Mouse (Mus musculus): Measurements from ENCODE around the gene Pemt. TPM values are rescaled to one million over a fixed set of nuclear protein-coding genes. Genes with fewer than 3 reads are reported as not detected.

Pemt gene
- polyA plus RNA-seq, 1 experiment: 5.3 TPM

DNA sequence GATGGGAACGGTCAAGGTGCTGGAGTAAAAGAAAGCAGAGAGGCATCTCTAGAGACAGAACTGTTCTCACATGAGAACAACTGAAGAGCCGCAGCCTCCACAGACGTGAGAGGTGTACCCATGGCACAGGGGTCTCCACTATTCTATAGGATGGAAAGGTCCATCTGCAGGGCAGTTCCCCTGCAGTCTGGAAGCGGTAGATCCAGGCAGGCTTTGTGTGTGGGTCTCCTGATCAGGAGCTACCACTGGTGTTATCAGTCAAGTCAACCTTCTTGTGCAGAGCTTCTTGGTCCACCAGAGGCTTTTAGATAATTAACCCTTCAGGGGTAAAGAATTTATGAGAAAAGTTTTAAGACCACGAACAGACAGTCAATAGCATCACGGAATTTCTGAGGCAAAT, 10.2 kb upstream of the Pemt start:
- no peak for DNase-seq (ENCODE audit: low spot score)

GRCm38 (mm10) chr11:60048841-60049240, 2.6 kb upstream of the Pemt start:
- DNase-seq (ENCODE audit: low spot score): no peak

DNA sequence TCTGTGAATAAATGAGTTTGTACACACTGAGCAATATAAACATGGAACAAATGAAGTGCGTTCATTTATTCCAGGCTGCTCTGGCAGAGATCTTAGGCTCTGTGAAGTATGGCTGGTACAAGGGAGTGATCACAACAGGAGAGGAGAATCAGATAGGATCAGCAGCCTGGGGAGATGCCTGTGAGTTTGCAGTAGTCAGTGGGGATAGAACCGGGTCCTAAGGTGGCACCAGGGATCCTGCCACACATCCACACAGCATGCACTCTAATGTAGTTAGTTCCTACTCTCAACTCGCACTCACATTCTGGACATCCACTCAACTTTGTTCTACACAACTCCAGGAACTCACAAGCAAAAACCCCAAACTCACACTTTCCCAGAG, 622 bp downstream of the Pemt start:
- DNase-seq (ENCODE audit: low spot score): no peak

DNA sequence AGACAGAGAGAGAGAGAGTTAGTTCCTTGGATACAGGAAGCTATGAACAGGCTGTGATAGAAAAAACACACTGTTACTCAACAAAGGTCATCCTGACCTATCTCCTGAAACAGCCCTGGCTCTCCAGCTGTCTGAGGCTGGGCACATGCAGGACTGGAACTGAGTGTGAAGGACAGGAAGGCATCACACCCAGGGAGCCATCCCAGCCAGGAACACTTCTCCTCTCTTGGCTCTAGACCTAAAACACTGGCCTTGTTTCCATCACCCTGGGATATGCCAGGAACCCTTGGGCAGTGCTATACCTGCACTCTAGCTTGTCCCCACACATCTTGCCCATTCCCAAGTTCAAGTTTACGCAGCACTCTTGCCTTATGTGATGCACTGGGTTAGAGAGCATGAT, 1.5 kb downstream of the Pemt start:
- no peak for DNase-seq (ENCODE audit: low spot score)

GRCm38 (mm10) chr11:60042277-60042676, 4.0 kb downstream of the Pemt start:
- DNase-seq (ENCODE audit: low spot score): no peak

- DNase-seq (ENCODE audit: low spot score): no peak
Measured at GRCm38 (mm10) chr11:60036537-60037220, 9.6 kb downstream of the Pemt start.

- no peak for DNase-seq (ENCODE audit: low spot score)
Measured at GRCm38 (mm10) chr11:60034911-60035400, 11.3 kb downstream of the Pemt start.

DNA sequence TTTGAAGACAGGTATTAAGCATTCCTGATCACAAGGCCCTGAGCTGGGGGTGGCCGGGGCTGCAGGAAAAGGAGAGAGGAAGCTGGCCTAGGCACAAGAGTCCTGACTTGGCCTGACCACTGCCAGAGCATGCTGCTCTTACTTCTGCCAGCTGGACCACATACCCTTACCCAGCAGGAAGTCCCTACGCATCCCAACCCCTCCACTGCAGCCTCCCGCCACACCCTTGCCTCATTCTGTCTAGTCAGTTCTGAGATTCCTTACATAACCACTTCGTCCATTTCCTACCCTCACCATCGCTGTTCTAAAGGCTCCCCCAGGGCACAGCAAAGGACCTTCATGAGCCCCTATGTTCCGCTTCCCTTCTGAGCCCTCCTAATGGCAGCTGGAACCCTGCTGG, 12.0 kb downstream of the Pemt start:
- DNase-seq (ENCODE audit: low spot score): no peak

- no peak for DNase-seq (ENCODE audit: low spot score)
Measured at GRCm38 (mm10) chr11:60032586-60033430, 13.5 kb downstream of the Pemt start.

DNA sequence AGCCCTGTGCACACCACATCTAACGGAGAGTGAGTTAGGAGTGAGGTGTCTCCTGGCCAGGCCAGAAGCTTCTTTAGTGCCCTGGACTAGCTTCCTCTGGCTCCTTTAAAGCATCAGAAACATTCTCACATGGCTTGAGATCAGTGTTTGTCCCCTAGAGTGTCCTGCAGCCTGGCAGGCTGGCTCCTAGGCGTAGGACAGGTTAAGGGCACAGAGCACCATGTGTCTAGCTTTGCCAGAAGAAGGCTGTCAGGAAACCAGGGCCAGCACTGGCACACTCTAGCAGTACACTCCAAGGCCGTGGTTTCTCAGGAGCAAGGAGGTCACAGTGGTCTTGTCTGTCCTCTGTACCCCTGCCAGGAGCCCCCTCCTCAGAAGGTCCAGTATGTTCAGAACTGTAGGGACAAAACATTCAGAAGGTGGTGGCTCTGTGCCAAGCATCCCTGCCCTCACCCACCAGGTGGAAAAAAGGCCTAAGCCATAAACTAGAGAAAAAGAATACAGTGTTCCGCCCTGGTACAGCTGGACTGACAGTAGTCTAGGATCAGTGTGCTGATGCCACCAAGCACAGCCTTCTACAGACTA, 15.4 kb downstream of the Pemt start:
- DNase-seq (ENCODE audit: low spot score): no peak

DNA sequence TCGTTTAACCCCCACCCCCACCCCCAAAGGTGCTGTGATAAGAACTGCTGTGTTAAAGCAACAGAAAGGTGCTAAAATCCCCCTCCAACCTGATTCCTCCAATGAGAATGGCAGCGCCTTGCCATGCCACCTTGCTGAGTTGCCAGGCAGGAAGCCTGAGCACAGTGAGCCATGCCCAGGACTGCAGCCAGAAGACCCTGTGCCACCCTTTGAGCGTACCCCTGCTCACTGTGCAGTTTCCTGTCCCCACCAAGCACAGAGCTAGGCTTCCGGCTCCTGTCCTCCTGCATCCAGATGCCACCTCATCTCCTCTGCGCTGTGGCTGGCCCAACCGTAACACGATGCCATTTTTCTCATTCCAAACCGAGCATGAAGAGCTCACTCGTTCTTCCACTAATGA, 16.3 kb downstream of the Pemt start:
- no peak for DNase-seq (ENCODE audit: low spot score)

GRCm38 (mm10) chr11:60027913-60028875, 18.1 kb downstream of the Pemt start:
- no peak for DNase-seq (ENCODE audit: low spot score)

- DNase-seq (ENCODE audit: low spot score): peak; percentile 49
Measured at GRCm38 (mm10) chr11:60027272-60027671, 19.0 kb downstream of the Pemt start.

GRCm38 (mm10) chr11:60026166-60026565, 20.1 kb downstream of the Pemt start:
- no peak for DNase-seq (ENCODE audit: low spot score)

GRCm38 (mm10) chr11:60021201-60021600, 25.1 kb downstream of the Pemt start:
- DNase-seq (ENCODE audit: low spot score): no peak

GRCm38 (mm10) chr11:60016726-60017125, 29.6 kb downstream of the Pemt start:
- DNase-seq (ENCODE audit: low spot score): no peak

DNA sequence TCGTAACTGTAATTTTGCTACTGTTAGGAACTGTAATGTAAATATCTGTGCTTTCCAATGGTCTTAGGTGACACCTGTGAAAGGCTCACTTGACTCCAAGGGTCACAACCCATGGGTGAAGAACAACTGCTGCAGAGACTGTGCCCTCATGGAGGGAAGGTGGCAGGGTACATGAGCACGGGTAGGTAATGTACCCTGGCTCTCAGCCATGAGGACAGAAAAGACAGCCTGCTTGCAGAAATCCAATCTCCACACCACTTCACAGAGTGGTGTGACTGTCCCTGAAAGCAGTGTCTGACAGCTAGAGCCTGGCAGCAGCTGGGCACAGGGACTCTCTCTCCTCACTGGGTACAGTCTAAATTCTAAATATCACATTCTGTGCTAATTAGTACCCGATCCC, 34.8 kb downstream of the Pemt start:
- no peak for DNase-seq (ENCODE audit: low spot score)

- no peak for DNase-seq (ENCODE audit: low spot score)
Measured at GRCm38 (mm10) chr11:60009451-60009850, 36.8 kb downstream of the Pemt start.

DNA sequence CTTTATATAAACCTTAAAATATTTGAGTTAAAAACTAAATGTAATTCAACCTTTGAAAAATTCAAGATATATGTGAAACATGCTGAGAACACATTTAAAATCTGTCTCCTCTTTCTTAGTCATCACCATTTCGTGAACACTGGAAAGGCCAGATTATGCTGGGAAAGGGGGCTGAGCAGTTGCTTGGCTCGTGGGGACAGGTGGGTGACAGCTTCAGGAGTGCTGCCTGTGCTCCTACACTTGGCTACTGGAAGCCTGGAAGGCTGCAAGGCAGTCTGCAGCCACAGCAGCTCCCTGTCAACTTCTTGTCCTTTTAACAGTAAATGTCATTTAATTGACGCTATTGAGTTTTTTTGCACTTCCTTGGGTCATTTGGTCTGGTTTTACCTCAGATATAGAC, 40.4 kb downstream of the Pemt start:
- DNase-seq (ENCODE audit: low spot score): no peak

DNA sequence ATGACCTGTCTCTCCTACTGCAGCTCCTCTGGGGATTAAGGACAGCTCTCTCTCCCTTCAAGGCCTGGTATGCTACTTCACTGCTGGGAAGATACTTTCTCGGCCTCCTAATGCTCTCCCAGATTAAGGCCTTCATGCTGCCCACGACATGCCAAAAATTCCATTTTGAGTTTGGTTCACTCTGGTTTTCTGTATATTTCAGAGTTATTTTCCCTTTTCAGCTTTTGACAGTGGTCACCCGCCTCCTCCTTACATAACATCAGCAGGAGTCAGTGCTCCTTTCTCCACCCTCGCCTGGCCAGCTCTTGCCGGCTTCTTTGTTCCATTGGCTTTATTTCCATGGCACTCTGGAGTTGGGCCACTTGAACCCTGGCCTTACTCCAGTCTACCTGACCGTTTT, 41.6 kb downstream of the Pemt start:
- no peak for DNase-seq (ENCODE audit: low spot score)

- DNase-seq (ENCODE audit: low spot score): no peak
Measured at GRCm38 (mm10) chr11:60003811-60004210, 42.5 kb downstream of the Pemt start.
